Mouse (Mus musculus) cerebellum, postnatal 4 days (tissue): ENCODE measurements around the gene Peli1.

Source experiments
- DNase-seq, 2 experiments: peaks; one replicate each; pipeline ENCODE4 v3.0.0; 2022; ENCODE audit warnings: low spot score in 2 of 2, mixed read lengths in 1 of 2

Gene Peli1

DNA sequence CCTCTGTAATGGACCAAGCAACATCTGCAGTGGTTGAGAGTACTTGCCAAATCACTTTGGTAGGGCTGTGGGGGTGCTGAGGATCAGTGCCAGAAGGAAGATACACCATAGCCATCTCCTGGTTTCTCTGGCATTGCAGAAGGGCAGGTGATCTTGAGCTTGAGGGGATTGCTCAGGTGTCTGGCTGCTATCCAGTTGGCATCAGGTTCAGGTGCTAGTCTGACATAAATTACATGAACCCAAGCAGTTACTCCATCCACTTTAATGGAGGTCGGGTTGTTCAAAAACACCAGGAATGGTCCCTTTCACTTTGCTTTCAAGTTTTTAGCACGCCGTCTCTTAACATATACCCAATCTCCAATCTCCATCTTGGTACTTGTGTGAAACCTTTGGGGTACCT lies 103.8 kb downstream of the Peli1 start:
- DNase-seq, result no peak
